In genomic region chr11:67474590-67474989, GRCm38 (mm10) we compare ENCODE assay signal across 19 mouse cellular contexts.
"Had no signal": no experiment of that assay in that cellular context is flagged by ENCODE, and none has a peak within 500 bp of the region (broad histone marks: within the 10 kb centered on the region; RNA-seq: fewer than 3 reads in every experiment).

No protein-coding gene starts in this region.

- H3K9me3 ChIP-seq: lung, embryonic 15.5 days; midbrain, embryonic 10.5 days; neural tube, embryonic 13.5 days; neural tube, embryonic 15.5 days had no signal

- H3K4me1 ChIP-seq: lung, embryonic 15.5 days; neural tube, embryonic 13.5 days; neural tube, embryonic 15.5 days had no signal

- H3K4me2 ChIP-seq: lung, embryonic 15.5 days; neural tube, embryonic 13.5 days; neural tube, embryonic 15.5 days had no signal

- ATAC-seq: liver, postnatal 0 days; lung, postnatal 0 days; midbrain, embryonic 16.5 days had no signal

- H3K4me3 ChIP-seq: lung, embryonic 15.5 days; midbrain, embryonic 10.5 days; myocyte; neural tube, embryonic 13.5 days; neural tube, embryonic 15.5 days had no signal

- H3K36me3 ChIP-seq: lung, embryonic 15.5 days; midbrain, embryonic 10.5 days; neural tube, embryonic 13.5 days; neural tube, embryonic 15.5 days had no signal

- H3K27me3 ChIP-seq: lung, embryonic 15.5 days; neural tube, embryonic 13.5 days; neural tube, embryonic 15.5 days had no signal

- H3K9ac ChIP-seq: liver, postnatal 0 days; lung, embryonic 15.5 days; neural tube, embryonic 13.5 days; neural tube, embryonic 15.5 days had no signal

- DNase-seq: liver, postnatal 0 days; lung, adult 2 months; lung, postnatal 4 days; midbrain, embryonic 14.5 days; retina, postnatal 1 day; right cerebral cortex, adult 18-20 months; right cerebral cortex, postnatal 25 days; right cerebral cortex, postnatal 4 days; spleen, adult 18-20 months; thymus, adult 18-20 months; thymus, postnatal 14 days; thymus, postnatal 36 days had no signal

- H3K27ac ChIP-seq: lung, embryonic 15.5 days; midbrain, embryonic 10.5 days; neural tube, embryonic 13.5 days; neural tube, embryonic 15.5 days had no signal
